Mouse (Mus musculus): Measurements from ENCODE around the gene Lamtor5. TPM values are rescaled to one million over a fixed set of nuclear protein-coding genes. Genes with fewer than 3 reads are reported as not detected.

Lamtor5 gene
- 34.1 and 35.0 TPM in 2 replicates for total RNA-seq (2017)

DNA sequence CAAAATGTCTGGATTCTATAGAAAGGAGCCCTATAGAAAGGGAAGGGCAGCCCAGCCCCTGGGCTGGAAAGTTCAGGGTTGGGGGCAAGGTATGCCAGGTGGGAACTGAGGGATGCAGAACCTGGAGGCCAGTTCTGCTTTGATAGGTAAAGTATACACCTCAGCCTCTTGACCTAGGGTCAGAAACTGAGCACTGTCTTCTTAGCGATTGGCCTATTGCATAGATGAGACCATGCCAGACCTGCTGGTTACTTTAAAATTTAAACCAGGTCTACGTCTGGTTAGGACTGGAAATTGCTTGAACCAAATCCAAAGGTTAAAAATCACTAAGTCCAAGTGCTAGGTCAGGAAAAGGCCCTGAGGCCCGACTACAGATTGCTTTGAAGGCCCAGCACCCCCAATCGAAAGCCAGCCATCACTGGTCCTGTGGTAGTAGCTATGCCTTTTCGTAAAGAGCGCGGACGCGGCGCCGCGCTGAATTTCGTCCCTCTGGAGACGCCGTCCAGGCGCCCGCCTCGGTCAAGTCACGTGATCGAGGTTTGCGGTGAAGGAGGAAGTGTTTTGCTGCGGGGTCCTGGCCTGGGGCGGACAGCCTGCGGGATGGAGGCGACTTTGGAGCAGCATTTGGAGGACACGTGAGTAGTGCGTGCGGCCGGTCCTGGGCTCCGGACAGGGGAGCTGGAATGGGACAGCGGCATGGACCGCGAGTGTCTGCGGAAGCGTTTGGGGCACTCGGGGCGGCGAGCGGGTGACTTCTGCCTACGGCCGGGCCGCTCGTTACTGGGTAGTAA lies at the start of gene Lamtor5:
Gene Lamtor5, plus strand, starts transcription at position 380 of the 791 bp plus-strand sequence.
- peak; percentile 91 for ATAC-seq (replicated peaks; ENCODE audit: low read depth, poor library complexity, severe bottlenecking)

DNA sequence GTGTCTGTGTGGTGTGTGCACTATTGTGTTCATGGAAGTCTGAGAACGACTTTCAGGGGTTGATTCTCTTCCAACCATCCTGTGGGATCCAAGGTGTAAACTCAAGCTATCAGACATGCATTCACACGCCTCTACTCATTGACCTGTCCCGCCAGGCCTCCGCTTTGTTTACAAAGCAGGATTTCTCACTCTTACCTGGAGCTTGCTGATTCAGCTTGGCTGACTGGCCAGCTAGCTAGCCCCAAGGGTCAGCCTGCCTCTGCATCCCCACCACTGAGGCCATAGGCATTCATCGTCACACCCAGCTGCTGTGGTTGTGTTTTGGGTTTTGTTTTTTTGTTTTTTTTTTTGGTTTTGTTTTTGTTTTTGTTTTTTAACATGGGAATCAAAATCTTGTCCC lies 49.4 kb upstream of the Lamtor5 start:
- ATAC-seq (replicated peaks; ENCODE audit: low read depth, poor library complexity, severe bottlenecking), result no peak

- no peak for ATAC-seq (replicated peaks; ENCODE audit: low read depth, poor library complexity, severe bottlenecking)
Observed at GRCm38 (mm10) chr3:107229822-107230221, 48.8 kb upstream of the Lamtor5 start.

GRCm38 (mm10) chr3:107230527-107230926 lies 48.1 kb upstream of the Lamtor5 start, which contains the start of gene A630076J17Rik:
A630076J17Rik (plus strand) TSS chr3:107230614.
- no peak for ATAC-seq (replicated peaks; ENCODE audit: low read depth, poor library complexity, severe bottlenecking)

GRCm38 (mm10) chr3:107231202-107231601 lies 47.5 kb upstream of the Lamtor5 start:
- ATAC-seq (replicated peaks; ENCODE audit: low read depth, poor library complexity, severe bottlenecking), result no peak

- peak; percentile 90 for ATAC-seq (replicated peaks; ENCODE audit: low read depth, poor library complexity, severe bottlenecking)
Observed at GRCm38 (mm10) chr3:107233351-107233813, 45.3 kb upstream of the Lamtor5 start.

DNA sequence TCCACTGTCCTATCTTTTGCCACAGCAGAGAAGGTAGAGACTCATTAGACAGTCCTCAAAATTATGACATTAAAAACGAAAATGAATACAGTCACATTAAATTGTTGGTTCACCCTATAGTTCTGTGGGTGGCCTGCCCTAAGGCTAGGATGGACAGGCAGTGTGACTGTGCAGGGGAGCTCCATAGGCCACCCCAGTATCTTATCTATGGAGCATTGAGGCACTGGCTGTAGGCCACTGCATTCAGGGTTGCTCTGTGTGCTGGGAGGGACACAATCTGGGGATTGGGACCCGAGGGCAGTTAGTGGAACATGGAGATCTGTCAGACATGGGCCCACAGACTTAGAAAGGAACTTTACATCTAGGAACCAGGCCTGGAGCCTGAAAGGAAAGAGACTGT lies 44.7 kb upstream of the Lamtor5 start:
- ATAC-seq (replicated peaks; ENCODE audit: low read depth, poor library complexity, severe bottlenecking), result no peak

- no peak for ATAC-seq (replicated peaks; ENCODE audit: low read depth, poor library complexity, severe bottlenecking)
Observed at GRCm38 (mm10) chr3:107238051-107238450, 40.6 kb upstream of the Lamtor5 start.

DNA sequence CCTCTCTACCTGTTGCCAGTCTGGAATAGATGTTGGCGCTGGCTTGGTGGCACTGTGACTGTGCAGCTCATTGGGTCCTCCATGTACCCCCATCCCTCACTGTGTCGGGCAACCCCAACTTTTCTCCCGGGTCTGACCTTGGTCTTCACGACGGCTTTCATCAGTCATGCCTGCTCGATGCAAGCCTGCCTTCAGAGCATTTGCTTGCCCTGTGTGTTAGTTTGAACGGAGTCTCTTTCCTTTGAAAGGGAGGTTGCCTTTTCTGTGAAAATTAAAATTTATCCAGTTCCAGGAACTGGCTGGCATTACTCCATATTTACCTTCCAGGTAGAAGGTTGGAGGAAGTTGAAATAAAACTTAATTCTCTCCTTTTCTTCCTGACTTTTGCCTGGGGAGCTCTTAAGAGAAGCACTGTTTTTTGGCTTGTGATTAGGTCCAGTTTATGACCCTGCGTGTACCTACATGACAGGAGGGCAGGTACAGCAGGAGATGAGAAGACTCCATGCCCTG lies 40.1 kb upstream of the Lamtor5 start:
- ATAC-seq (replicated peaks; ENCODE audit: low read depth, poor library complexity, severe bottlenecking), result no peak

DNA sequence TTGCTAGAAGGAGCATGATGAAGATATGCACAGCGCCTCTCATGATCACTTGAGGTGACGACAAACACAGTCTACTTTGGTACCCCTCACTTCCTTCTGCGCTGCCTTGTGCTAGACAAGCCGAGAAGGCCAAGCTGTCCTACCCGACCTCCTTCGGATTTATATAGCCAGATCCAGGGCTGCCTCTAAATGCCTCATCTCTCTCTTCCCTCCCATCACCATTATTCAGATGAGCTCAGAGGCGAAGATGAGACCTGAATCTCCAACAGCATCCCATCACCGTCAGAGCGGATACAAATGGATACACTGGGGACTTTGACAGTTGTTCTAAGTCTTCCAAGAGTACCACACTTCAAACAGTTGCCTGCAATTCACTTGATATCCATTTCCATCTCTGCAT lies 39.1 kb upstream of the Lamtor5 start, which contains the start of gene Prok1:
Gene Prok1, minus strand, starts transcription at position 101 of the 400 bp plus-strand sequence.
- ATAC-seq (replicated peaks; ENCODE audit: low read depth, poor library complexity, severe bottlenecking), result no peak

DNA sequence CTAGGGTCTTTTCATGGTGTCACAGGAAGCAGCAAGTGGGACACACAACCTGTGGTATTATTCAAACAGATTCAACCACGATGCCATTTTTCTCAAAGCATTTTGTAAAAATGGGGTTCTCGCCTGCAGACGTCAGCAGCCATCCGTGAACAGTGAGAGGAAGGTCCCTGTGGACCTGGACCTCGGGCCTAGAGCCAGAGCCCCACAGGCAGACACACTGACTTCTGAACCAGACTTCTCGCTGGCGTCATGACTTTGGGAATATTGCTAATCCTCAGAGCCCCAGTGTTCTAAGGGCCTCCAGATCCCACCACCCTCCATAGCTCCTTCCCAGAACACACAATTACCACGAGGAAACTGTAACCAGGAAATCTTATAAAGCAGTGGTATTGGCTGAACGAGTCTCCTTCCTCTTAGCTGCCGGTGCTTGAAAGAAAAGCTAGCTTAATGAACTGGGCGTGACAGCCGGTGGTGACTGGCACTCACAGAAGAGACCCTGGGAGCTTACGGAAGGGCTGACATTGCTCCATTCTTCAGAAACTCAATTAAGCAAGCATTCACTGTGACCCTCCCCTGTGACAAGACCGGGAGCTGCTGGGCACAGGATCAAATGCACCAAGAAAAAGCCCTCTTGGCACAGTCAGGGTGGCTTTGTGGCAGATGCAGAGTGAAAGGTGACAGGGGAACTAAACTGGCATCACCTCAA lies 37.1 kb upstream of the Lamtor5 start:
- ATAC-seq (replicated peaks; ENCODE audit: low read depth, poor library complexity, severe bottlenecking), result peak; percentile 52

GRCm38 (mm10) chr3:107246876-107247275 lies 31.8 kb upstream of the Lamtor5 start:
- no peak for ATAC-seq (replicated peaks; ENCODE audit: low read depth, poor library complexity, severe bottlenecking)

DNA sequence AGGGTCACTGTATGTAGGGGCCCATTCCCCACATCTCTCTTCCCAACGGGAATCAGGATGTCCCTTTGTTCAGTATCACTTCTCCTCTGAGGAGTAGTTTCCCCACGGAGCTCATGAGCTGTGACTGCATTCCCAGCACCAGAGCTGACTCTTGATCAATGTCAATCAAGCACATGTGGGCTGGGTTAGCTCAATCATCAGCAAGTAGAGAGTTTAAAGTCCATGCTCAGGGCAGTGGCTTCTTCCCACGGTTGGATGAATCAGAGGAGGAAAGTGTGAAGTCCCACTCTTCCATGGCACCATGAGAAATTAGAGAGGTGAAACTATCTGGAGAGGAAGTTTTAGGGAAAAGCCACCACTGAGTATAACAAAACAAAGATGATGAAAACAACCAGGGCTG lies 29.6 kb upstream of the Lamtor5 start:
- ATAC-seq (replicated peaks; ENCODE audit: low read depth, poor library complexity, severe bottlenecking), result no peak

GRCm38 (mm10) chr3:107250320-107250719 lies 28.3 kb upstream of the Lamtor5 start:
- ATAC-seq (replicated peaks; ENCODE audit: low read depth, poor library complexity, severe bottlenecking), result no peak

GRCm38 (mm10) chr3:107252035-107252434 lies 26.6 kb upstream of the Lamtor5 start:
- peak; percentile 85 for ATAC-seq (replicated peaks; ENCODE audit: low read depth, poor library complexity, severe bottlenecking)

DNA sequence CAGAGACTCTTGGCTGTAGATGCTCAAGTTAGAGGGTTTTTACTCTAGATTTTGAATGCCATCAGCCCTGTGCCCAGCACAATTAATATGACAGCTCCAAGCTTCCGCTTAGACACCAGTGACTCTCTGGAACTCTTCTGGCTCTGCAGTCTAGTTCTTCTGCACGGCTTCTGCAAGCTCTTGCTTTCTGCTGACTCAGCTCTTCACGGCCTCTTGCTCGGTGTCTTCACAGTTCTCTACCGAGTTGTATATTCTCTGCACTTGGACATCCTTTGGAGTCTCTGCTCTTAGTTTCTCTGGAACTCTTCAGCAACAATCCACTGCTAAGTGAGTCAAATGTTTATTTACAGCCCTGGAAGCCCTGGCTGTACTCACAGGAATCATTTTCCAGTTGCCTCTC lies 24.7 kb upstream of the Lamtor5 start:
- ATAC-seq (replicated peaks; ENCODE audit: low read depth, poor library complexity, severe bottlenecking), result no peak

DNA sequence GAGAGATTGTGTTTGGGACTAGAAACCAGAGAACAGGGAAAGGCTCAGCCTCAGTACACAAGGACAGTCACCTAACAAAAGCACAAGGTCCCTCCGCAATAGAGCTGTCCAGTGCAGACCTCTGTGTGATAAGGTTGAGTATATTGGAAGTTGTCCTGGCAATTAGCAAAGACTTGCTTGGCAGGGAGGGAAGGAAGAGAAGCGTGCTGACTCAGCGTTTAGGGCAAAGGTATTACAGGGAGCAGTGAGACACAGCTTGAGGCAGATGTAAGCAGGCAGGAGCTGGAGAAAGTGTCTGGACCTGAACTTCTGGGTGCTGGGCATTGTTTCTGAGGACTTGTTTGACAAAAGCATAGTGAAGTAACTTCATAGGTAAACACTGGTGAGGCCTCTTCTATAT lies 22.7 kb upstream of the Lamtor5 start:
- no peak for ATAC-seq (replicated peaks; ENCODE audit: low read depth, poor library complexity, severe bottlenecking)

DNA sequence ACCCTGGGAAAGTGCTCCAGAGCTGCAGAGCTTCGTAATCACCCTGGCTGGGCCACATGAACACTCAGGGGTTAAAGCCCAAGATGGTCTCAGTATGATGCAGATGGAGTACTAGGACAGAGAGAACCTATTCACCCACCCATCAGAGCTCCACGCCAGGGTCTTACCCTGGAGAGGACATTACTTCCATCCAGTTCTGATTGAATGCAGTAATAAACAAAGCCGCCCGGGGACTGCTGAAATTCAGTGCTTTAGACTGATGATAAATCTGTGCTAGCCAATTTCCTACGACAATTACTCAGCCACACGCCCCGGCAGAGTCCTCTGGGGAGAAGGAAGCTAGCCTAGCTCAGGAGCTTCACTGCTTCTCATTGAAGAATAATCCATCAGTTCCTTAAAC lies 21.9 kb upstream of the Lamtor5 start:
- no peak for ATAC-seq (replicated peaks; ENCODE audit: low read depth, poor library complexity, severe bottlenecking)

GRCm38 (mm10) chr3:107257924-107258323 lies 20.7 kb upstream of the Lamtor5 start:
- ATAC-seq (replicated peaks; ENCODE audit: low read depth, poor library complexity, severe bottlenecking), result no peak

GRCm38 (mm10) chr3:107260956-107261850 lies 17.5 kb upstream of the Lamtor5 start:
- 0 out of 2 replicates have a peak, but pooled peaks have one; percentile 32 for ATAC-seq (replicated peaks; ENCODE audit: low read depth, poor library complexity, severe bottlenecking)

Data from common myeloid progenitor, adult 5-6 weeks (primary cell).